Mouse (Mus musculus): Measurements from ENCODE around the gene Gmeb1.

- TF ChIP-seq CTCF (IDR thresholded peaks at IDR 0.05) = no peak
- no peak for TF ChIP-seq EP300 (IDR thresholded peaks at IDR 0.05)
These were observed 40.1 kb upstream of the Gmeb1 start for GRCm38 (mm10) chr4:132301486-132301885.
